Mouse (Mus musculus) olfactory bulb, adult 2 months (tissue): ENCODE results near the gene Rdm1.

Experiments
- CTCF ChIP-seq: fragments of 200-500 bp; IDR thresholded peaks from 2 replicates; pipeline ENCODE4 v1.5.1; 2012; ENCODE audit warnings: low read depth, mild to moderate bottlenecking, low read length, moderate library complexity; ENCODE audit not compliant: insufficient read depth
- POLR2A ChIP-seq: fragments of 200-500 bp; IDR thresholded peaks from 2 replicates; pipeline ENCODE4 v1.6.1; 2012; ENCODE audit warnings: mild to moderate bottlenecking, low read depth, low read length, moderate library complexity; ENCODE audit not compliant: insufficient read depth

DNA sequence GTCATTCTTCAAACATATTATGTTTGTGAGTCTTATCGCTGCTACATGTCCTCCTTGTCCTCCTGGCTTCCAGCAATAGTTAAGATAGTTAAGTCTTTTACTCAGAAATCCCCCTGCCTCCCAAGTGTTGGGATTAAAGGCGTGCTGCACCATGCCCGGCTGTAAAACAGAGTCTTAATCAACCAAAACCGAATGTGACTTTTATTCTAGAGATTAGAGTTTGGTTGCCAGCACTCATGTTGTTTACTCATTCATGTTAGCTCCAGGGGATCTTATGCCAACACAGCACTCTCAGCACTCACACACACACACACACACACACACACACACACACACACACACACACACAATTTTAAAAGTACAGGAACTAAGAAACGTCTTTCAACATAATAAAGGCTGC, 15.9 kb downstream of the Rdm1 start:
- TF ChIP-seq POLR2A = no peak
- TF ChIP-seq CTCF = no peak
